Mouse (Mus musculus): ENCODE results near the gene Srd5a2.

- TF ChIP-seq CTCF (IDR thresholded peaks at IDR 0.05; ENCODE audit: extremely low read depth, insufficient read depth, insufficient read length, insufficient replicate concordance) (no peak), POLR2A (IDR thresholded peaks at IDR 0.05; ENCODE audit: low read depth, low read length) (no peak)
These were observed 40.7 kb downstream of the Srd5a2 start for GRCm38 (mm10) chr17:74007001-74007400.

Measured in spleen, adult 2 months (tissue).